Mouse (Mus musculus) erythroblast, embryonic 14.5 days (primary cell): ENCODE data around the gene Shank2. TPM values are rescaled to one million over a fixed set of nuclear protein-coding genes. Genes with fewer than 3 reads are reported as not detected.

Experiments used
- H3K27me3 ChIP-seq: 2 replicates; pipeline ENCODE4 v1.6.1; 2012; ENCODE audit warnings: inconsistent platforms; ENCODE audit not compliant: control insufficient read depth
- H3K36me3 ChIP-seq: 2 replicates; pipeline ENCODE4 v1.6.1; 2012; ENCODE audit warnings: mild to moderate bottlenecking, inconsistent platforms; ENCODE audit not compliant: control insufficient read depth
- H3K4me1 ChIP-seq: 2 replicates; pipeline ENCODE4 v1.6.1; 2012; ENCODE audit warnings: inconsistent platforms; ENCODE audit not compliant: control insufficient read depth
- H3K4me3 ChIP-seq: replicated peaks from 2 replicates; pipeline ENCODE3; 2012; ENCODE audit warnings: moderate library complexity, mild to moderate bottlenecking, inconsistent platforms
- H3K9me3 ChIP-seq: 2 replicates; pipeline ENCODE4 v1.6.1; 2012; ENCODE audit warnings: low read length, inconsistent platforms, mixed read lengths; ENCODE audit not compliant: control insufficient read depth
- GATA1 ChIP-seq: IDR thresholded peaks from 2 replicates; pipeline ENCODE4 v1.6.1; 2012; ENCODE audit warnings: low read length, inconsistent platforms, mixed read lengths
- TAL1 ChIP-seq: IDR thresholded peaks from 3 replicates; pipeline ENCODE4 v1.6.1; 2012; ENCODE audit warnings: low read length, inconsistent platforms, mixed read lengths
- polyA plus RNA-seq: library from polyadenylated mRNA; stranded (reverse); fragments of >175 nt; gene quantifications from 2 replicates; pipeline ENCODE4 v1.2.3, GENCODE M21; 2012

The Shank2 gene
- under 0.01 TPM in 1 of 2 replicates, not detected in the other for polyA plus RNA-seq

DNA sequence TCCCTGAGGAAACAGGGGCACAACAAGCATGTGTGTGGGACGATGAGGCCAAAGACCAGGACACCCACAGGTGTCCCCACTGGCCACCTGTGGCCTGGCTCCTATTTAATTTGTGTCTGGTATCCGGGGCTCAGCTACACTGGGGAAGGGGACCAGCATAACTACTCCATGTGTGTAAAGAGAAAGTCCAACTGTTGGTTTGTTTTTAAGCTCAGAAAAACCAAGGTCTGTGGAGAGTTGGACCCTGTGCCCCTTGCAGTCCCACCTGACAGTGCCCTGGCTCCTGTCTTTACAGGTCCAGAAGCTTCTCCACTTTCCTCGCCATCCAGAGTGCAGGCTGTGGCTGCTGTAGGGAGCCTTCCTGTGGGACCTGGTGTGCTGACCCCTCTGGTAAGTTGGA is at the start of gene Shank2:
TSS of gene Shank2 (plus strand) at position 301 of the 400 bp plus-strand sequence.
- no peak within 1 kb of the TSS for H3K4me3 ChIP-seq
- no peaks in the 10 kb centered on the region for H3K36me3 ChIP-seq
- H3K27me3 ChIP-seq = no peaks in the 10 kb centered on the region
- TF ChIP-seq GATA1 (no peak), TAL1 (no peak)
- H3K9me3 ChIP-seq = no peaks in the 10 kb centered on the region
- no peaks in the 10 kb centered on the region for H3K4me1 ChIP-seq

DNA sequence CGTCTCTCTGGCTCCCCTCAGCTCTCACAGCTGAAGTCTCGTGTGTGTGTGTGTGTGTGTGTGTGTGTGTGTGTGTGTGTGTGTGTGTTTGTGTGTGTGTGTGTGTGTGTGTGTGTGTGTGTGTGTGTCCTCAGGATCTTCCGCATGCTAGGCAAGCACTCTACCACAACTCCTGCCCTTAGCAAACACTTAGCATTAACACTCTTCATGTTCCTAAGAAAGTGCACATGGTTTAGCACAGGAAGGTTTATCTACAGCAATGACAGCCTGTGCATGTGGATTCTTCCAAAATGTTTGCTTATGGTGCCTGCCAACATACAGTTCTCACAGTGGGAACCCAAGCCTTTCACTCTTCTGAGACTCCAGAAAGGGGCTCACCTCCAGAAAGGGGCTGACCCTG is 49.6 kb upstream of the Shank2 start:
- Histone ChIP-seq H3K36me3 (no peaks in the 10 kb centered on the region), H3K4me3 (no peak overlapping the region), H3K9me3 (peaks cover 2% of the 10 kb centered on the region; the same call in 1 of the 2 replicates), H3K4me1 (no peaks in the 10 kb centered on the region), H3K27me3 (no peaks in the 10 kb centered on the region)
- no peak for TF ChIP-seq TAL1
- no peak for TF ChIP-seq GATA1

DNA sequence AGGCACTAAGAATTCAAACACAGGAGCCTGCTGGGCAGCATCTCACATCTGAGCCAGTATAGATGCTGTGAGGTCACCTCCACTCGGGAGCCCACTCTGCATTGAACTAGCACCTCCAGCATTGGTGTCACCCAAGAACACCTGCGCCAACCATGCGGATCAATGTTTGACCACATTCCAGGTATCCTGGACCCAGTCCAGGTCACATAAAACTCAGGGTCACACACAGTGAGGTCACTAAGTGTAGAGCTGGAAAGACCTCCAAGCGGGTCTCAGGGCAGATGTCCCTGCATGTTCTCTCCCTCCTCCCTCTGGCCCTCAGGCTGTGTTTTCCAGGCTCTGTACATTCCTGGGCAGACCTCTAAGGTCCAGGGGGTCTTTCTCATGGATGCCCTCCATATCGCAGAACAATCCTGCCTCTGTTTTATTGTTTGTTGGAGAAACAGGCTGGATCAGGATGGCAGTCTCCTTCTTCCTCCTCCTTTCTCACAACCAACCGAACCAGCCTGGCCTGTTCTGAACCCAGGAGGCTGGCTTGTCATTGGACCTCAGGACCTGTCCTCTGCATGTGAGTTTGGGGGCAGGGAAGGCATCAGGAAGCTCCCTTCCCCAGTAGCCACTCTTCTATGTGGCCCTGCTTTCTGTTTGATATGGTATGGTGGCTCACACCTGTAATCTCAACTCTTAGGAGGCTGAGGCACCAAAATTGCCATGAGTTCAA is 45.0 kb upstream of the Shank2 start:
- no peak for TF ChIP-seq GATA1
- H3K27me3 ChIP-seq = no peaks in the 10 kb centered on the region
- no peaks in the 10 kb centered on the region for H3K9me3 ChIP-seq
- H3K4me3 ChIP-seq = no peak overlapping the region
- H3K4me1 ChIP-seq = no peaks in the 10 kb centered on the region
- no peaks in the 10 kb centered on the region for H3K36me3 ChIP-seq

DNA sequence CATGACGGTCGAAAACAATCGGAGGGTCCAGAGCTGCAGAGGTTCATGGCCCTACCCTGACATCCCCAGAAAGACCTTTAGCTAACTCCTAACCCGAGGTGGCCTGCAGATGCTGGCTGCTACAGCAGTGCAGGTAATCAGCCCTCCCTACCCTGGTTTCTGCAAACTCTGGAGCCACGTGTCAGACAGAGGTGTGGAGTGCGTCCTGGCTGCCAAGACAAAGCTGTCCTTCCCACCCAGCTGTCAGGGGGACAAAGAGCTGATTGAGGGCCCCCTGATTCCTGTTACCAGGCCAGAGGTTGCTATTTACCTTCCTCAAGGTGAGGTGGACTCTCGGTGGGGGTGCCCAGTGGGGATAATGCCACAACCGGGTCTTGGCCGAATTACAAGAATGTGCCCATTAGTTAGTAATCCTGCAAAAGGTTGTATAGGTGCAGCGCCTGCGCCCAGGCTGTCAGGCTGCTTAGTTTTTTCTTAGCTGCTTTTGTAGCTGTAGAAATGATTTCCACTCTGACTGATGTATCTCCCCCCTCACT is 43.6 kb upstream of the Shank2 start:
- Histone ChIP-seq H3K4me1 (no peaks in the 10 kb centered on the region), H3K27me3 (no peaks in the 10 kb centered on the region), H3K36me3 (no peaks in the 10 kb centered on the region), H3K9me3 (no peaks in the 10 kb centered on the region), H3K4me3 (no peak overlapping the region)
- TF ChIP-seq GATA1 = no peak

DNA sequence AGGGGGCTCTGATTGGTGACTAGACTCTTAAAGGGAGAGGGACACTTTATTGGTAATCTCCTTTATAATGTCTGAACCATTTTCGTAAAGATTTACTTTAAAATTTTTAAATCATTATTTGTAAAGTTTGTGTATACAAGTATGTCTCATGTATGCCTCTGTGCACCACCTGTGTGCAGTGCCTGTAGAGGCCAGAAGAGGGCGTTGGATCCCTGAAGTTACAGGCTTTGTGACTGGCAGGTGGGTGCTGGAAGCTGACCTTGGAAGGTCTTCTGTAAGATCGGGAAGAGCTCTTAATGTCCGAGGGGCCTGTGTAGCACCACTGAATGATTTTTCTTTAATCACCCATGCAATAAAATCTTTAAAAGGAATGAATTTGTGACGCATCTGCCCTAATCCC is 37.9 kb upstream of the Shank2 start:
- TF ChIP-seq TAL1 = no peak
- no peak for TF ChIP-seq GATA1
- peaks cover 3% of the 10 kb centered on the region for H3K9me3 ChIP-seq
- H3K27me3 ChIP-seq = no peaks in the 10 kb centered on the region
- no peaks in the 10 kb centered on the region for H3K4me1 ChIP-seq
- H3K4me3 ChIP-seq = no peak overlapping the region
- H3K36me3 ChIP-seq = no peaks in the 10 kb centered on the region

DNA sequence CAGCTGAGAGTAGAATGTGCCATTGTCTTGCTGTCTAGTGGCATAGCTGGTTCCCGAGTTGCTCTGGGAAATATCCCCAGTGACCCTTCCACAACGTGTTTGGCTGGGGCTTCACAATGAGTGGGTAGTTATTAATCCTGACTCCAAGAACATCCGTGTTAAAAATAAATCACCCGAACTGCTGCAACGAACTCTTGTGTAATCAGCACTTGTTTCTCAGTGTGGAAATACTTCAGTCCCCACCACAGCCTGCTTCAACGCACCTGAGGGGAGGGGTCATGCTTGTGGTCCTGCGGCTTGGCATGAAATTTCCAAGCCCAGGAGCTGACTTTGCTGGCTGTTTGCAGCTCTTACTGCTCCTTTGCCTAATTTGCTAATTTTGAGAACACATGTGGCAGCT is 35.1 kb upstream of the Shank2 start:
- H3K4me3 ChIP-seq = no peak overlapping the region
- peaks cover 3% of the 10 kb centered on the region for H3K9me3 ChIP-seq
- H3K36me3 ChIP-seq = no peaks in the 10 kb centered on the region
- no peaks in the 10 kb centered on the region for H3K27me3 ChIP-seq
- H3K4me1 ChIP-seq = no peaks in the 10 kb centered on the region
- TF ChIP-seq GATA1 = no peak
- no peak for TF ChIP-seq TAL1

DNA sequence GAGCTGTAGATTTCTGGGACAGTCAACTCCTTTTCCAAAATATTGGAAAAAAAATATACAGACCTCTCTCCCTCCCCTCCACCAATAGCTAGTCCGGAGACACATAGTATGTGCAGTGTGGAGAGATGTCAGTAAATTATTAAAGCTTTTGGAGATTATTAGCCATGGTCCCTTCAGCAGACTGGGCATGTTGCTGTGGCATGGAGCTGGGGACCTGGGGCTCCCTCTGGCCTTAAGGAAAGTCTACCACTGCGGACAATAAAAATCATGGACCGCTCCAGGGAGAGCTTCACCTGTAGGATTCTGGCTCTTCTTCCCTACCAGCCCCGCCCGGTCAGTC is 24.3 kb upstream of the Shank2 start:
- no peak for TF ChIP-seq TAL1
- no peak for TF ChIP-seq GATA1
- H3K4me3 ChIP-seq = no peak overlapping the region
- H3K4me1 ChIP-seq = no peaks in the 10 kb centered on the region
- H3K36me3 ChIP-seq = no peaks in the 10 kb centered on the region
- no peaks in the 10 kb centered on the region for H3K9me3 ChIP-seq
- peaks cover 31% of the 10 kb centered on the region for H3K27me3 ChIP-seq

DNA sequence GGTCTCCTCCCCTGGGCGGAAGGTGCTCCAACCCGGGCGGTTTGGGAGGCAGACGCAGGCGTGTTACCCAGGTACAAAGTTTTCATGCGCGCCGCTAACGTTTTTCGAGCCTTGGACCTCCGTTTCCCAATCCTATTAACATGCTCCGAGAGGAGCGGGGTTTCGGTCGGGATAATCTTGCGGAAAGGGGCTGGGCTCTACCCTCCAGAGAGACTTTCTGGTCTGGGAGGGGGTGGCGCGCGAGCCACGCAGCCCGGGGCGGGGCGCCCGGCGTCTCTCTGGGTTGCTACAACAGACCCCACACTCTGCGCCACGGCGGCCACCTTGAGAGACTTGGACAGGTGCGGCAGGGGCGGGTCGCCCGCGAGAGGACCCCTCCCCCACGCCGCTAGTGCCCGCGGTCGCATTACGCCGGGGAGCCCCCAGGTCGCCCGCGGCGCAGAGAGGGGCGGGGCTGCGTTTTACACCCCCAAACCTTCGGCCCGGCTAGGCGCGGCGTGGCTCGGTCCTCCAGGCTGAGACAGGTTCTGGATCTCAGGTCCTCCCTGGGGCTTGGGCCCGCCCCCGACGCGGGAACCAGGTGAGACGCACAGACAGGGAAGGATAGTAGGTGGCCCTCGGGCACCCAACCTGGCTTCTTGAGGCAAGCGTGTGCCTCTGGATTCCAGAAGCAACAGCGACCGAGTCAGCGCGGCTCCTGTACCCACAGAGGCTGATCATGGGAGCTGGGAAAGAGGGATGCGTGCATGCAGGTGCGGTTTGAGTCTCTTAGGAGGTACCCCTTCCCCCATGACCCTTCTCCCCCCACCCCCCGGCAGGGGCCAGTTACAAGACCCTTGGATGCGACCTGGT is 23.7 kb upstream of the Shank2 start:
- H3K4me1 ChIP-seq = no peaks in the 10 kb centered on the region
- TF ChIP-seq TAL1 (no peak), GATA1 (no peak)
- H3K4me3 ChIP-seq = peak overlapping the region; percentile 42
- peaks cover 31% of the 10 kb centered on the region for H3K27me3 ChIP-seq
- H3K36me3 ChIP-seq = no peaks in the 10 kb centered on the region
- no peaks in the 10 kb centered on the region for H3K9me3 ChIP-seq

DNA sequence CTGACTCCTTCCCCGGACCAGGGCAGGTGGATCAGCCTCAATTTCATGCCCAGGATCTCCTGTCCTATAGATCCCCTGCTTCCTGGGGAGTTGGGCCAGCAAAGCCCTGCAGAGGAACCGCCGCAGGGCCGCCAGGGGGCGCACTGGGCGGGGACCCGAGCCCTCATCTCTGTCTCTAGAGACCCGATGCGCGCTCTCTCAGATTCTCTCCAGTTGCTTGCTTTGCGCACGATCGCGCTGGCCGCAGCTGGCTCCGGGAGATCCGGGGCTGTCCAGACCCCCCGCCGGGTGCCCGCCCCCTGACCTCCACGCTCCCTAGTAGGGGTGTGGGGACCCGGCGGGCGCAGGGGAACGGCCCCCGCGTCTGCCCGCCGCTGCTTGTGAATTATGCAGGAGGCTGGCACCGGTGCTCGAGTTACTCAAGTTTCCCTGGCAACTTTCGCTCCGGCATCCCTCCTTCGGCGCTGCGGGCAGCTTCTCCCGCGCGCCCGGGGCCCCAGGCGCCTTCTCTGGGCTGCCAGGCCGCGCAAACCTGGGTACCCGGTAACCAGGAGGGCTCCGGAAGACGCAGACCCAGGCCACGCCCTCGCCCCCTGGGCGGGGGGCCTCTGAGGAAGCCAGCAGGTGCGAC is 22.9 kb upstream of the Shank2 start:
- peak overlapping the region; percentile 45 for H3K4me3 ChIP-seq
- H3K9me3 ChIP-seq = no peaks in the 10 kb centered on the region
- TF ChIP-seq TAL1 = no peak
- TF ChIP-seq GATA1 = no peak
- H3K27me3 ChIP-seq = peaks cover 31% of the 10 kb centered on the region
- H3K36me3 ChIP-seq = no peaks in the 10 kb centered on the region
- H3K4me1 ChIP-seq = no peaks in the 10 kb centered on the region
